Mouse (Mus musculus) CH12.LX (cell line): ENCODE data around the gene Osbpl3. TPM values are rescaled to one million over a fixed set of nuclear protein-coding genes. Genes with fewer than 3 reads are reported as not detected.

Experiments used
- DNase-seq: peaks from one replicate; pipeline ENCODE4 v3.0.0-alpha.2; 2013; ENCODE audit errors: extremely low read depth
- H3K27ac ChIP-seq: 2 replicates; pipeline ENCODE4 v1.5.1; 2012; ENCODE audit warnings: low read depth, mild to moderate bottlenecking, control low read depth, moderate library complexity; ENCODE audit not compliant: insufficient read depth
- H3K27me3 ChIP-seq: replicated peaks from 2 replicates; pipeline ENCODE3; 2012; ENCODE audit warnings: inconsistent platforms
- H3K36me3 ChIP-seq, 2 experiments: replicated peaks in 1 of 2; 2 replicates each; pipeline versions ENCODE3 to v1.6.1; 2012; ENCODE audit warnings: inconsistent platforms in 1 of 2, low read length in 1 of 2, mild to moderate bottlenecking in 1 of 2, mixed read lengths in 1 of 2, moderate library complexity in 1 of 2; ENCODE audit not compliant: control insufficient read depth in 1 of 2, insufficient read depth in 1 of 2
- H3K4me1 ChIP-seq, 2 experiments: 2 replicates each; pipeline ENCODE4 v1.6.1; 2012; ENCODE audit warnings: inconsistent platforms in 1 of 2, moderate library complexity in 1 of 2; ENCODE audit not compliant: insufficient read depth in 2 of 2, control insufficient read depth in 1 of 2
- H3K4me2 ChIP-seq: 2 replicates; pipeline ENCODE4 v1.6.1; 2012; ENCODE audit warnings: low read depth, mild to moderate bottlenecking, control low read depth; ENCODE audit not compliant: poor library complexity, insufficient read depth, severe bottlenecking
- H3K4me3 ChIP-seq, 3 experiments: fragments of 150-350 bp in 1 of 3; sonication (generic) in 1 of 3; replicated peaks in 1 of 3; 2 replicates each; pipeline versions ENCODE3 to v1.5.1; 2011 to 2012; ENCODE audit warnings: low read depth in 2 of 3, low read length in 2 of 3, mild to moderate bottlenecking in 2 of 3, moderate library complexity in 2 of 3, control low read depth in 1 of 3, improper control_type of control experiment in 1 of 3, inconsistent platforms in 1 of 3, mixed read lengths in 1 of 3; ENCODE audit not compliant: poor library complexity in 1 of 3
- H3K79me2 ChIP-seq: replicated peaks from 2 replicates; pipeline ENCODE4 v1.6.1; 2012; ENCODE audit warnings: mild to moderate bottlenecking, moderate library complexity; ENCODE audit not compliant: control insufficient read depth, poor library complexity, insufficient read depth, severe bottlenecking; ENCODE audit errors: extremely low read depth
- H3K9ac ChIP-seq: 2 replicates; pipeline ENCODE4 v1.6.1; 2012; ENCODE audit warnings: low read depth, mild to moderate bottlenecking, control low read depth, moderate library complexity; ENCODE audit not compliant: insufficient read depth
- H3K9me3 ChIP-seq: replicated peaks from 2 replicates; pipeline ENCODE3; 2012; ENCODE audit warnings: low read length, inconsistent platforms, mixed read lengths
- BHLHE40 ChIP-seq: IDR thresholded peaks from 2 replicates; pipeline ENCODE4 v1.6.1; 2011; ENCODE audit warnings: mild to moderate bottlenecking, low read depth, low read length, improper control_type of control experiment
- CHD2 ChIP-seq: IDR thresholded peaks from 2 replicates; pipeline ENCODE4 v1.6.1; 2011; ENCODE audit warnings: low read length, improper control_type of control experiment
- CTCF ChIP-seq, 2 experiments: IDR thresholded peaks in 1 of 2; conservative IDR thresholded peaks in 1 of 2; 2 replicates each; pipeline ENCODE4 v1.5.1; 2011 to 2012; ENCODE audit warnings: low read depth in 2 of 2, low read length in 2 of 2, improper control_type of control experiment in 1 of 2, inconsistent platforms in 1 of 2, mild to moderate bottlenecking in 1 of 2, moderate library complexity in 1 of 2
- E2F4 ChIP-seq: IDR thresholded peaks from 2 replicates; pipeline ENCODE4 v1.6.1; 2011; ENCODE audit warnings: low read depth, low read length, improper control_type of control experiment; ENCODE audit not compliant: insufficient replicate concordance
- ETS1 ChIP-seq: conservative IDR thresholded peaks from 2 replicates; pipeline ENCODE4 v1.6.1; 2012; ENCODE audit warnings: low read depth, mild to moderate bottlenecking, inconsistent platforms, low read length, improper control_type of control experiment, moderate library complexity
- GABPA ChIP-seq: IDR thresholded peaks from 2 replicates; pipeline ENCODE4 v1.6.1; 2012; ENCODE audit warnings: low read depth, low read length, improper control_type of control experiment, inconsistent platforms; ENCODE audit not compliant: insufficient replicate concordance
- IRF4 ChIP-seq: IDR thresholded peaks from 2 replicates; pipeline ENCODE4 v1.6.1; 2014; ENCODE audit warnings: low read depth, mild to moderate bottlenecking, inconsistent platforms, low read length, improper control_type of control experiment
- JUND ChIP-seq: conservative IDR thresholded peaks from 2 replicates; pipeline ENCODE4 v1.6.1; 2011; ENCODE audit warnings: low read depth, low read length, improper control_type of control experiment
- MAX ChIP-seq: IDR thresholded peaks from 2 replicates; pipeline ENCODE4 v1.6.1; 2011; ENCODE audit warnings: low read length, improper control_type of control experiment
- MAZ ChIP-seq: IDR thresholded peaks from 2 replicates; pipeline ENCODE4 v1.6.1; 2012; ENCODE audit warnings: low read depth, mild to moderate bottlenecking, inconsistent platforms, low read length, improper control_type of control experiment, moderate library complexity
- MXI1 ChIP-seq: IDR thresholded peaks from 2 replicates; pipeline ENCODE4 v1.6.1; 2011; ENCODE audit warnings: mild to moderate bottlenecking, low read depth, low read length, improper control_type of control experiment
- NRF1 ChIP-seq: IDR thresholded peaks from 2 replicates; pipeline ENCODE4 v1.6.1; 2014; ENCODE audit warnings: low read depth, mild to moderate bottlenecking, inconsistent platforms, low read length, improper control_type of control experiment, moderate library complexity
- RAD21 ChIP-seq: IDR thresholded peaks from 2 replicates; pipeline ENCODE4 v1.6.1; 2011; ENCODE audit warnings: low read depth, mild to moderate bottlenecking, low read length, improper control_type of control experiment, moderate library complexity
- SMC3 ChIP-seq: IDR thresholded peaks from 2 replicates; pipeline ENCODE4 v1.6.1; 2011; ENCODE audit warnings: low read depth, low read length, improper control_type of control experiment
- TCF12 ChIP-seq: IDR thresholded peaks from 2 replicates; pipeline ENCODE4 v1.6.1; 2014; ENCODE audit warnings: low read depth, mild to moderate bottlenecking, inconsistent platforms, low read length, improper control_type of control experiment
- ZC3H11A ChIP-seq: IDR thresholded peaks from 2 replicates; pipeline ENCODE4 v1.6.1; 2012; ENCODE audit warnings: low read depth, mild to moderate bottlenecking, inconsistent platforms, low read length, improper control_type of control experiment
- ZMIZ1 ChIP-seq: IDR thresholded peaks from 2 replicates; pipeline ENCODE4 v1.6.1; 2012; ENCODE audit warnings: low read depth, mild to moderate bottlenecking, inconsistent platforms, low read length, improper control_type of control experiment
- dilution Hi-C: fragments of 300-500 bp; cut with MboI; formaldehyde crosslinking; loops from 2 replicates; pipeline ENCODE4 v1.14.3; 2020; ENCODE audit warnings: low sequenced_read_pairs; ENCODE audit not compliant: extremely low pct_unique_long_range_greater_than_20kb, extremely low pct_ligation_motif_present
- in situ Hi-C: fragments of 300-500 bp; cut with MboI; formaldehyde crosslinking; loops from 3 replicates; pipeline ENCODE4 v1.14.3; 2019; ENCODE audit warnings: low sequenced_read_pairs, low pct_ligation_motif_present, low pct_unique_long_range_greater_than_20kb, mixed read lengths
- polyA plus RNA-seq: library from polyadenylated mRNA; unstranded; fragments of >175 nt; gene quantifications from 2 replicates; pipeline ENCODE4 v1.2.1, GENCODE M21; 2012; ENCODE audit warnings: low read depth; ENCODE audit not compliant: insufficient read length
- total RNA-seq, 2 experiments: library from RNA; depleted of rRNA; stranded (reverse); fragments of 300-350 nt in 1 of 2; fragments of >200 nt in 1 of 2; gene quantifications; 2 replicates each; pipeline ENCODE4 v1.2.3; 2012 to 2014

Gene Osbpl3
- total and polyA plus RNA-seq, 3 experiments = 2.2 to 8.1 (median 3.5) TPM

- no peak overlapping the region for H3K4me3 ChIP-seq
- no peak for DNase-seq
- dilution Hi-C loops = loop anchor here (25.0 kb wide), 1 partner anchor 95 kb away; no protein-coding TSS in a partner anchor
- H3K4me2 ChIP-seq = no peak overlapping the region
- no peak overlapping the region for H3K9ac ChIP-seq
- peaks cover 14 to 36% of the 10 kb centered on the region in 2 experiments for H3K4me1 ChIP-seq
- no peaks in the 10 kb centered on the region for H3K79me2 ChIP-seq
- H3K36me3 ChIP-seq = peaks cover 0 to 3% of the 10 kb centered on the region in 2 experiments
- no peak overlapping the region for H3K27ac ChIP-seq
- no peaks in the 10 kb centered on the region for H3K9me3 ChIP-seq
- in situ Hi-C loops = loop anchor here (5.0 to 25.0 kb wide), 2 partner anchors 205 to 805 kb away; no protein-coding TSS in a partner anchor
- TF ChIP-seq ZC3H11A (no peak), JUND (no peak), MAZ (no peak), RAD21 (peak; percentile 12), MAX (no peak), IRF4 (peak; percentile 34; the same call in 1 of the 2 replicates), SMC3 (peak; percentile 44), ETS1 (peak; percentile 38), CTCF (conservative IDR thresholded peaks at IDR 0.05 in 1 of 2, IDR thresholded peaks at IDR 0.05 in 1 of 2; ENCODE audit: low read depth in 2 of 2, low read length in 2 of 2) (peak in 1 of 2 experiments; percentile 22; a peak in 2 of 4 replicates), BHLHE40 (peak; percentile 96), MXI1 (no peak), TCF12 (0 out of 2 replicates have a peak, but pooled peaks have one; percentile 16), CHD2 (no peak)
- no peaks in the 10 kb centered on the region for H3K27me3 ChIP-seq
These were observed 139.1 kb downstream of the Osbpl3 start for GRCm38 (mm10) chr6:50316795-50317505.

- Histone ChIP-seq H3K4me3 (no peak overlapping the region), H3K9ac (no peak overlapping the region), H3K36me3 (no peaks in the 10 kb centered on the region), H3K4me2 (no peak overlapping the region), H3K4me1 (peaks cover 14 to 29% of the 10 kb centered on the region in 2 experiments), H3K27me3 (no peaks in the 10 kb centered on the region), H3K27ac (no peak overlapping the region), H3K9me3 (no peaks in the 10 kb centered on the region), H3K79me2 (no peaks in the 10 kb centered on the region)
- in situ Hi-C loops = loop anchor here (5.0 to 25.0 kb wide), 2 partner anchors 208 to 802 kb away; no protein-coding TSS in a partner anchor
- no peak for DNase-seq
- TF ChIP-seq E2F4 = no peak
- no peak for TF ChIP-seq ZMIZ1
- no peak for TF ChIP-seq MXI1
- no peak for TF ChIP-seq NRF1
- no peak for TF ChIP-seq MAX
- TF ChIP-seq GABPA = no peak
- no peak for TF ChIP-seq MAZ
- TF ChIP-seq TCF12 = no peak
- dilution Hi-C loops = loop anchor here (25.0 kb wide), 1 partner anchor 98 kb away; no protein-coding TSS in a partner anchor
These were observed 141.5 kb downstream of the Osbpl3 start for GRCm38 (mm10) chr6:50314406-50315071.
